Mouse (Mus musculus): ENCODE measurements around the gene Cdca7.

- no peak for TF ChIP-seq USF1 (IDR thresholded peaks at IDR 0.05; ENCODE audit: low read depth)
- TF ChIP-seq MYOD1 (IDR thresholded peaks at IDR 0.05; ENCODE audit: control insufficient read depth in 1 of 3, insufficient read length in 2 of 3, low read depth in 2 of 3), result no peak
These were observed 1.3 kb downstream of the Cdca7 start for GRCm38 (mm10) chr2:72477221-72477620.
